Mouse (Mus musculus) kidney, adult 2 months (tissue): ENCODE measurements around the gene Prtg.

ENCODE experiments used
- CTCF ChIP-seq: fragments of 200-500 bp; conservative IDR thresholded peaks from 2 replicates; pipeline ENCODE4 v1.5.1; 2011; ENCODE audit warnings: low read depth, mild to moderate bottlenecking, control low read depth, low read length, moderate library complexity, mixed read lengths; ENCODE audit not compliant: insufficient read depth, insufficient read length
- POLR2A ChIP-seq: fragments of 200-500 bp; IDR thresholded peaks from one replicate; pipeline ENCODE4 v1.6.1; 2011; ENCODE audit warnings: low read depth, low read length, control low read depth

- TF ChIP-seq CTCF (no peak), POLR2A (no peak)
Measured at GRCm38 (mm10) chr9:72835007-72835406, 28.3 kb downstream of the Prtg start.
